Mouse (Mus musculus) stomach, postnatal 0 days (tissue): Measurements from ENCODE around the gene Anxa8. TPM values are rescaled to one million over a fixed set of nuclear protein-coding genes. Genes with fewer than 3 reads are reported as not detected.
A peak's percentile ranks its signal among the peaks of the same experiment; 100 is the strongest.

Experiments used
- ATAC-seq: fragments of 200-750 bp; cut with Nextera tagmentation; 2 replicates; pipeline ENCODE4 v1.8.0; 2017; ENCODE audit not compliant: low FRiP score, low TSS enrichment
- DNase-seq: peaks from one replicate; pipeline ENCODE4 v3.0.0-alpha.2; 2016; ENCODE audit warnings: low spot score
- H3K27ac ChIP-seq: fragments of 300-500 bp; sonication (generic); replicated peaks from 2 replicates; pipeline ENCODE4 v1.5.1; 2014; ENCODE audit warnings: mild to moderate bottlenecking, control low read depth
- H3K27me3 ChIP-seq: fragments of 300-500 bp; sonication (generic); 2 replicates; pipeline ENCODE4 v1.6.1; 2014; ENCODE audit warnings: low read length; ENCODE audit not compliant: control insufficient read depth, insufficient read depth
- H3K36me3 ChIP-seq: fragments of 300-500 bp; sonication (generic); 2 replicates; pipeline ENCODE4 v1.6.1; 2014; ENCODE audit warnings: low read length, mixed read lengths; ENCODE audit not compliant: control insufficient read depth, insufficient read depth
- H3K4me1 ChIP-seq: fragments of 300-500 bp; sonication (generic); replicated peaks from 2 replicates; pipeline ENCODE4 v1.6.1; 2014; ENCODE audit warnings: antibody characterized with exemption; ENCODE audit not compliant: control insufficient read depth, insufficient read depth
- H3K4me2 ChIP-seq: fragments of 300-500 bp; sonication (generic); replicated peaks from 2 replicates; pipeline ENCODE4 v1.6.1; 2014; ENCODE audit warnings: low read depth, mild to moderate bottlenecking, control low read depth, moderate library complexity
- H3K4me3 ChIP-seq: fragments of 300-500 bp; sonication (generic); 2 replicates; pipeline ENCODE4 v1.5.1; 2014; ENCODE audit warnings: low read depth, low read length, control low read depth
- H3K9ac ChIP-seq: fragments of 300-500 bp; sonication (generic); 2 replicates; pipeline ENCODE4 v1.6.1; 2014; ENCODE audit warnings: mild to moderate bottlenecking, low read length, control low read depth, mixed read lengths
- H3K9me3 ChIP-seq: fragments of 300-500 bp; sonication (generic); 2 replicates; pipeline ENCODE4 v1.6.1; 2016; ENCODE audit warnings: low read length; ENCODE audit not compliant: control insufficient read depth
- CTCF ChIP-seq: IDR thresholded peaks from 2 replicates; pipeline ENCODE4 v1.5.1; 2016; ENCODE audit warnings: antibody characterized with exemption, low read depth, mild to moderate bottlenecking, moderate library complexity
- EP300 ChIP-seq: optimal IDR thresholded peaks from 2 replicates; pipeline ENCODE3; 2016; ENCODE audit warnings: antibody characterized with exemption
- WGBS: fragments of 180-500 bp; shearing (Covaris S2); extraction: QIAGEN DNeasy Blood & Tissue Kit; methylation state at CpG from one replicate; pipeline ENCODE4 v1.1.7; 2014; 5-methylcytosine and 5-hydroxymethylcytosine counted together
- polyA plus RNA-seq: library from polyadenylated mRNA; unstranded; fragments of >200 nt; fragmentation: Nextera tagmentation; extraction: Ambion mirVana; gene quantifications from 2 replicates; pipeline ENCODE4 v1.2.1, GENCODE M21; 2015

The Anxa8 gene
- polyA plus RNA-seq, 1 experiment from 2014 or later: 65.7 TPM

- no peak overlapping the region for H3K4me3 ChIP-seq
- TF ChIP-seq EP300 (no peak), CTCF (no peak)
- H3K36me3 ChIP-seq: no peaks in the 10 kb centered on the region
- no peaks in the 10 kb centered on the region for H3K27me3 ChIP-seq
- no peak overlapping the region for H3K27ac ChIP-seq
- DNase-seq (no peak), ATAC-seq (peak; percentile 24; the same call in 1 of the 2 replicates)
- H3K4me2 ChIP-seq: no peak overlapping the region
- H3K4me1 ChIP-seq: no peaks in the 10 kb centered on the region
- no peaks in the 10 kb centered on the region for H3K9me3 ChIP-seq
- WGBS: 61% methylated on average over 15 of the region's 15 CpGs
- no peak overlapping the region for H3K9ac ChIP-seq
Observed at GRCm38 (mm10) chr14:34139671-34140664, 54.2 kb downstream of the Anxa8 start.

- Histone ChIP-seq H3K4me1 (no peaks in the 10 kb centered on the region), H3K9me3 (no peaks in the 10 kb centered on the region), H3K4me3 (no peak overlapping the region), H3K27ac (no peak overlapping the region), H3K27me3 (no peaks in the 10 kb centered on the region), H3K4me2 (no peak overlapping the region), H3K9ac (no peak overlapping the region), H3K36me3 (no peaks in the 10 kb centered on the region)
- no peak for TF ChIP-seq EP300
- no peak for TF ChIP-seq CTCF
- DNase-seq: no peak
- 0 out of 2 replicates have a peak, but pooled peaks have one; percentile 35 for ATAC-seq
- WGBS: 50% methylated on average over 1 of the region's 1 CpGs
Observed at GRCm38 (mm10) chr14:34142316-34142715, 56.5 kb downstream of the Anxa8 start.

GRCm38 (mm10) chr14:34142915-34143314, 57.1 kb downstream of the Anxa8 start:
- H3K4me3 ChIP-seq: no peak overlapping the region
- H3K9ac ChIP-seq: no peak overlapping the region
- H3K27me3 ChIP-seq: no peaks in the 10 kb centered on the region
- TF ChIP-seq EP300: no peak
- no peak for TF ChIP-seq CTCF
- H3K4me2 ChIP-seq: no peak overlapping the region
- no peaks in the 10 kb centered on the region for H3K4me1 ChIP-seq
- H3K9me3 ChIP-seq: no peaks in the 10 kb centered on the region
- no peak overlapping the region for H3K27ac ChIP-seq
- no peaks in the 10 kb centered on the region for H3K36me3 ChIP-seq
- ATAC-seq: no peak
- no peak for DNase-seq
- 94% methylated on average over 10 of the region's 10 CpGs for whole genome bisulfite sequencing

Other genes with a start within 250 kb of the Anxa8 start
- 2.0 and 2.2 TPM in 2 replicates for gene Gdf10, start 162.4 kb upstream of the Anxa8 start, polyA plus RNA-seq
- 0.02 and 0.07 TPM in 2 replicates for gene Gdf2, start 144.9 kb upstream of the Anxa8 start, polyA plus RNA-seq
- gene Rbp3, start 132.0 kb upstream of the Anxa8 start, polyA plus RNA-seq: 0.01 TPM in 1 of 2 replicates, not detected in the other
- gene Zfp488, start 107.2 kb upstream of the Anxa8 start, polyA plus RNA-seq: 0.04 TPM in 1 of 2 replicates, not detected in the other
- gene Gm30083, start 70.8 kb upstream of the Anxa8 start, polyA plus RNA-seq: not detected in 2 replicates
- gene Gm5460, start 69.2 kb upstream of the Anxa8 start, polyA plus RNA-seq: not detected in 2 replicates
- gene Antxrl, start 33.3 kb upstream of the Anxa8 start, polyA plus RNA-seq: not detected in 2 replicates
- gene A630023A22Rik, start 16.8 kb downstream of the Anxa8 start, polyA plus RNA-seq: 0.15 and 0.24 TPM in 2 replicates
- gene Npy4r, start 66.5 kb downstream of the Anxa8 start, polyA plus RNA-seq: 0.22 and 0.24 TPM in 2 replicates
- gene Gprin2, start 115.7 kb downstream of the Anxa8 start, polyA plus RNA-seq: 0.12 and 0.46 TPM in 2 replicates
- 1.0 and 1.5 TPM in 2 replicates for gene Syt15, start 133.6 kb downstream of the Anxa8 start, polyA plus RNA-seq
- gene Shld2, start 224.5 kb downstream of the Anxa8 start, polyA plus RNA-seq: 4.1 TPM in 2 replicates
- 48.8 and 49.4 TPM in 2 replicates for gene Glud1, start 224.7 kb downstream of the Anxa8 start, polyA plus RNA-seq